Mouse (Mus musculus) heart, adult 2 months (tissue): Measurements from ENCODE around the gene Rora. TPM values are rescaled to one million over a fixed set of nuclear protein-coding genes. Genes with fewer than 3 reads are reported as not detected.

Source experiments
- DNase-seq, 2 experiments: peaks; one replicate each; pipeline ENCODE4 v3.0.0; 2021
- H3K27ac ChIP-seq: fragments of 200-600 bp; 2 replicates; pipeline ENCODE4 v1.8.1; 2022
- H3K27me3 ChIP-seq: fragments of 200-500 bp; 2 replicates; pipeline ENCODE4 v1.6.1; 2012; ENCODE audit warnings: mild to moderate bottlenecking, low read length, inconsistent platforms, mixed read lengths; ENCODE audit not compliant: control insufficient read depth, insufficient read depth
- H3K36me3 ChIP-seq: fragments of 200-500 bp; 2 replicates; pipeline ENCODE4 v1.6.1; 2012; ENCODE audit warnings: low read length, inconsistent platforms; ENCODE audit not compliant: control insufficient read depth, insufficient read depth
- H3K4me1 ChIP-seq: fragments of 200-500 bp; 2 replicates; pipeline ENCODE4 v1.6.1; 2011; ENCODE audit warnings: low read length; ENCODE audit not compliant: control insufficient read depth, insufficient read depth
- H3K4me3 ChIP-seq: fragments of 200-600 bp; 2 replicates; pipeline ENCODE4 v1.8.1; 2022
- H3K79me2 ChIP-seq: fragments of 200-500 bp; replicated peaks from 2 replicates; pipeline ENCODE4 v1.6.1; 2012; ENCODE audit warnings: mild to moderate bottlenecking, inconsistent platforms, low read length, moderate library complexity, mixed read lengths; ENCODE audit not compliant: control insufficient read depth, insufficient read depth
- H3K9ac ChIP-seq: fragments of 200-500 bp; 2 replicates; pipeline ENCODE4 v1.6.1; 2012; ENCODE audit warnings: low read depth, mild to moderate bottlenecking, control low read depth, inconsistent platforms, low read length, mixed read lengths
- CTCF ChIP-seq: fragments of 200-600 bp; IDR thresholded peaks from 2 replicates; pipeline ENCODE4 v1.8.1; 2022; ENCODE audit warnings: antibody characterized with exemption, mild to moderate bottlenecking, moderate library complexity
- EP300 ChIP-seq: fragments of 200-500 bp; IDR thresholded peaks from 2 replicates; pipeline ENCODE4 v1.6.1; 2011; ENCODE audit warnings: low read depth, low read length, control low read depth; ENCODE audit not compliant: insufficient read depth
- POLR2A ChIP-seq: fragments of 200-500 bp; IDR thresholded peaks from 2 replicates; pipeline ENCODE4 v1.6.1; 2011; ENCODE audit warnings: mild to moderate bottlenecking, low read depth, low read length, control low read depth; ENCODE audit not compliant: insufficient read depth
- WGBS: fragments of 180-500 bp; shearing (Covaris S2); methylation state at CpG from one replicate; pipeline ENCODE4 v1.1.7; 2018; 5-methylcytosine and 5-hydroxymethylcytosine counted together
- intact Hi-C: fragments of 180-260 bp; cut with DNase I; formaldehyde crosslinking; loops from one replicate; pipeline ENCODE4 v1.15.1; 2025
- polyA plus RNA-seq: library from polyadenylated mRNA; depleted of rRNA; stranded (reverse); fragments of >200 nt; gene quantifications from 2 replicates; pipeline ENCODE4 v1.2.3, GENCODE M21; 2012
- total RNA-seq, 2 experiments: library from RNA; stranded (reverse); gene quantifications; 2 replicates each; pipeline ENCODE4 v1.2.3; 2021

Gene Rora
- total and polyA plus RNA-seq, 3 experiments = 6.7 to 28.9 (median 21.6) TPM

DNA sequence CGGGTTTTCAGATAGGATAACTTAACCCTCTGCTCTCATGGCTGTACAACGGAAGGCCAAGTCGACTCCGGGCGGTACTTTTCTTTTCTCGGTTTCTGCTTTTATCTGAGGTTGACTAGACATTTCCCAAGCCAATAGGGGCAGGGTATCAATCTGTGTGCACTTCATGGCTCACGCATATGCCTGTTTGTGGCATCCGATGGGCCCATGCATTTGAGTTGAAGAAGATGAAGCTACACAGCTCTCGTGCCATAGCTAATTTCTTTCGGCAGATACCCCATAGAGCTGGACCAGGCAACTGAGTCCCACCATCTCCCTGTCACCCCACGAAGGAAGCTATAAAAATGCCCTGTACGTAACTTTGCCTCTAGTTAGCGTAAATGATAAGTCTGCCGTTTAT is 641.3 kb downstream of the Rora start:
- Histone ChIP-seq H3K4me3 (no peak overlapping the region), H3K27ac (no peak overlapping the region), H3K79me2 (peaks cover 3% of the 10 kb centered on the region), H3K9ac (no peak overlapping the region), H3K4me1 (peaks cover 11% of the 10 kb centered on the region), H3K27me3 (no peaks in the 10 kb centered on the region), H3K36me3 (peaks cover 2% of the 10 kb centered on the region)
- DNase-seq = no peak
- intact Hi-C loops = loop anchor here (5.0 to 10.0 kb wide), 4 partner anchors 168 to 1280 kb away; no protein-coding TSS in a partner anchor
- WGBS = 84% methylated on average over 14 of the region's 14 CpGs
- TF ChIP-seq EP300 (no peak), CTCF (no peak), POLR2A (no peak)

DNA sequence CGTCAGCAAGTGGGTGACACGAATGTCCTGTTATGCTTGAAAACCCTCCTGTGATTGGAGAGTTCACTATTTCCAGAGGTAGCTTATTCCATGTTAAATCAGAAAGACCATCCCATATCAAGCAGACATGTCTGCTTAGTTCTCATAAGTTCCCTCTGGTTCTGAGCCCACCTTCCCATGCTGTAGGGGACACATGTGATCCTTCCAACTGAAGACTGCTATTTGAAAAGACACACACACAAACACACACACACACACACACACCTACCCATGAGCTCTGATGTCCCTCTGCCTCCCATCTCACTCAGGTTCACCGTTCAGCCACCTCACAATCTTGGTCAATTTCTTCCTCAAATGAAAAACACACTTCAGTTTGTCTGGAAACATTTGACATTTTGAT is 642.2 kb downstream of the Rora start:
- no peak overlapping the region; the same call in 1 of the 2 replicates for H3K9ac ChIP-seq
- intact Hi-C loops = loop anchor here (2.0 to 10.0 kb wide), 3 partner anchors 329 to 1281 kb away; no protein-coding TSS in a partner anchor
- H3K36me3 ChIP-seq = peaks cover 3% of the 10 kb centered on the region
- peaks cover 11% of the 10 kb centered on the region for H3K4me1 ChIP-seq
- WGBS = 75% methylated on average over 3 of the region's 3 CpGs
- no peak overlapping the region for H3K27ac ChIP-seq
- H3K27me3 ChIP-seq = no peaks in the 10 kb centered on the region
- no peak for TF ChIP-seq POLR2A
- TF ChIP-seq CTCF = no peak
- no peak for TF ChIP-seq EP300
- no peak for DNase-seq
- H3K4me3 ChIP-seq = no peak overlapping the region
- H3K79me2 ChIP-seq = peaks cover 3% of the 10 kb centered on the region

DNA sequence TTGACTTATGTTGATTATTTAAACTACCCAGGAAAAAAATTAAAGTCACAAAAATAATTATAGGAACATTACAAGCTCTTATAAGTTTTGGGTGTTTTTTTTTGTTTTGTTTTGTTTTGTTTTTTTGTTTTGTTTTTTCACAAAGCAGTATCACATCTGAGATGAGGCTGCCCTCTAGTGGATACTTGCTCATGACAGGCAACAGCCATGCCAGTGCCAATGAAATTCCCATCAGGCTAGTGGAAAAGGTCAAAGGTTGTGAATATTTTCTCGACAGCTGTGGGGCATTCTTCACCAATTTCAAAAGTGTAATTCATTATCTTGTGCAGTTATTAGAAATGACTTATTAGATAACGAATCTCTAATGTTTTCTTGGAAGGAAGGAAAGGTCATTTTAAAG is 642.8 kb downstream of the Rora start:
- Histone ChIP-seq H3K4me3 (no peak overlapping the region), H3K27me3 (no peaks in the 10 kb centered on the region), H3K79me2 (peaks cover 3% of the 10 kb centered on the region), H3K4me1 (peaks cover 10% of the 10 kb centered on the region), H3K27ac (no peak overlapping the region), H3K36me3 (peaks cover 7% of the 10 kb centered on the region), H3K9ac (no peak overlapping the region)
- intact Hi-C loops = loop anchor here (2.0 to 10.0 kb wide), 3 partner anchors 330 to 1282 kb away; no protein-coding TSS in a partner anchor
- peak; percentile 49 to 61 for DNase-seq
- no peak for TF ChIP-seq POLR2A
- peak; percentile 98 for TF ChIP-seq CTCF
- 0 out of 2 replicates have a peak, but pooled peaks have one; percentile 39 for TF ChIP-seq EP300
- 10% methylated on average over 2 of the region's 2 CpGs for WGBS

DNA sequence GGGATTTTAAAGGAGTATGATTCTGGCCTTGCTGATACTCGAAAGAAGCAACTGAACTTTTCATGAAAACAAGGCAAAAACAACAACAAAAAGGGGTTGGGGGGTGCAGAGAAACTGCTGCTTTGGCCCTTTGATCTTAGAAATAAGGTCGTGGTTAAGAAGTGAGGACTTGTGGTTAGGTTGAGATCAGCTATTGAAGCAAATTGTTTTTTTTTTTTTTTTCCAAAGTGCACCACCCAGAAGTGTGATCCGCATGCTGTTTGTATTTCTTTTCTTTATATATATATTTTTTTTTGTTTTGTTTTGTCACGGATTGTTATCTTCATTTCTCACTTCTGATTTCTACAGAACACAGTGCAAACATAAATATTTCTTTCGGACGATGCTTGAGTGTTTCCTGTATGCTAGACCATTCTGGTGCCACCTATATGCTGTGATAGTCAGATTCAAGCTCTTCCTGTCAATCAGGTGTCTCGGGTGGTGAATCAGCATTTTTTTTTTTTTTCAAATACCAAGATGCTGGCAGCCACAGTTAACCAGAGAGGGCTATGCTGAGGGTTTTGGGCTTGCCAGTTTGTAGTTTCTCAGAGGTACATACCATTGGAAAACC is 644.3 kb downstream of the Rora start:
- Histone ChIP-seq H3K27me3 (no peaks in the 10 kb centered on the region), H3K79me2 (peaks cover 2% of the 10 kb centered on the region), H3K36me3 (peaks cover 7% of the 10 kb centered on the region), H3K9ac (no peak overlapping the region), H3K4me1 (peaks cover 15% of the 10 kb centered on the region), H3K4me3 (no peak overlapping the region), H3K27ac (no peak overlapping the region)
- intact Hi-C loops = loop anchor here (2.0 to 10.0 kb wide), 3 partner anchors 331 to 1283 kb away; no protein-coding TSS in a partner anchor
- TF ChIP-seq POLR2A (no peak), CTCF (no peak), EP300 (no peak)
- no peak for DNase-seq
- WGBS = 85% methylated on average over 7 of the region's 7 CpGs

DNA sequence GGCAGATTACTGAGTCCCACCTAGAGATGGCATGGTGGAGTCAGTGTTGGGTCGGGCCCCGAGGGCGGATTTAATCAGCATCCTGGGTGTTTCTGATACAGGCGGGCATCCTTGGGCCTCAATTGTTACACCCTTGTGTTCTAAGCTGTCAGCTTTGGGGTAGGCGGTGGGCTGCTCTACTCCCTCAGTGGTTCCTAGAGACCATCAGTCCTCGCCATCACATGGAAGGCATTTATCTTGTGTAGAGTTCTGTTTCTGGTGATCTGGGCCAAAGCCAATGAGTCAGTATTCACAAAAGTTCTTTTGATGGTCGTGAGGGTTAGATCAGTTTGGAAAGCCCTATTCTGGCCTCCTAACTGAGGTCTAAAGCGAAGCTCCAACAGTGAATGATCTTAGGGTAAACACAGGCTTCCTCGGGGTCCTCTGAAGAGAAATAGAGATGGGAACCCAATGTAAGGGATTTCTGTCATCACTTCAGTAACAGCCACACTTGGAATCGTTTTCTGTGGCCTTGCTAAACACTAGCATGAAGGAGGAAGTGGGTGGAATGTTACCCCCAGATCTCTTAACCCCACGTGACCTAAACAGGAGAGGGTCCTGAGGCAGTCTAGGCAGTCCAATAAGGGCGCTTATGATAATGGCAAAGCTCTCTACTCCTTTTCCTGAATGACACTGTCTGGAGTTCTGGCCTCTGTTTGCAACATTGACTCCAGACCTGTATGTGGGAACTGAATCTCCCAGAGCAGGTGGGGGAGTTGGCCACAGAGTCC is 645.2 kb downstream of the Rora start:
- Histone ChIP-seq H3K4me3 (no peak overlapping the region), H3K79me2 (peaks cover 2% of the 10 kb centered on the region; the same call in 1 of the 2 replicates), H3K9ac (no peak overlapping the region), H3K4me1 (peaks cover 15% of the 10 kb centered on the region), H3K36me3 (peaks cover 7% of the 10 kb centered on the region), H3K27ac (no peak overlapping the region; the same call in 1 of the 2 replicates), H3K27me3 (no peaks in the 10 kb centered on the region)
- no peak for DNase-seq
- WGBS = 61% methylated on average over 12 of the region's 12 CpGs
- TF ChIP-seq CTCF (no peak), EP300 (no peak), POLR2A (no peak)
- intact Hi-C loops = loop anchor here (5.0 to 10.0 kb wide), 2 partner anchors 486 to 1284 kb away; no protein-coding TSS in a partner anchor

DNA sequence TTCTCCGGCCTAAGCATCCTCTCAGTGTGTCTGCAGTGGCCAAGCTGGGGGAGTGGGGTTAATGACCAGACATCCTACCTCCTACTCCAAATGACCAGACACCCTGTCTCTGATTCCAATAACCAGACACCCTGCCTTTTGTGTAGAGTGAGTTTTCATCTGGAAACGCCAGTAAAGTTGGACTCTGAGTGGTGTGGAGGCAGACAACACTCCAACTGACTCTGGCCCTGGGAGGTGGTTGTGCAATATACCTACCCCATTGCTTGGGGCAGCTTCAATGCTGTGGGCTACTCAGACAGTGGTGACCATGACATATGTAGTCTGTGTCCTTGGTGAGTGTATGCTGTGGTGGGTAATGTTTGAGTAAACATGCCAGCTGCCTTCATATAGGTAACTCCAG is 645.9 kb downstream of the Rora start:
- Histone ChIP-seq H3K79me2 (peaks cover 2% of the 10 kb centered on the region; the same call in 1 of the 2 replicates), H3K36me3 (peaks cover 7% of the 10 kb centered on the region), H3K27me3 (no peaks in the 10 kb centered on the region), H3K27ac (no peak overlapping the region), H3K4me1 (peaks cover 15% of the 10 kb centered on the region), H3K4me3 (no peak overlapping the region), H3K9ac (no peak overlapping the region)
- no peak for DNase-seq
- intact Hi-C loops = loop anchor here (5.0 to 10.0 kb wide), 2 partner anchors 487 to 1285 kb away; no protein-coding TSS in a partner anchor
- TF ChIP-seq CTCF (no peak), EP300 (no peak), POLR2A (no peak)
- WGBS = 54% methylated on average over 2 of the region's 2 CpGs
